Mouse (Mus musculus): ENCODE results near the gene Rgcc. TPM values are rescaled to one million over a fixed set of nuclear protein-coding genes. Genes with fewer than 3 reads are reported as not detected.

Rgcc gene
- polyA plus RNA-seq, 1 experiment from 2014 or later = 62.8 TPM

DNA sequence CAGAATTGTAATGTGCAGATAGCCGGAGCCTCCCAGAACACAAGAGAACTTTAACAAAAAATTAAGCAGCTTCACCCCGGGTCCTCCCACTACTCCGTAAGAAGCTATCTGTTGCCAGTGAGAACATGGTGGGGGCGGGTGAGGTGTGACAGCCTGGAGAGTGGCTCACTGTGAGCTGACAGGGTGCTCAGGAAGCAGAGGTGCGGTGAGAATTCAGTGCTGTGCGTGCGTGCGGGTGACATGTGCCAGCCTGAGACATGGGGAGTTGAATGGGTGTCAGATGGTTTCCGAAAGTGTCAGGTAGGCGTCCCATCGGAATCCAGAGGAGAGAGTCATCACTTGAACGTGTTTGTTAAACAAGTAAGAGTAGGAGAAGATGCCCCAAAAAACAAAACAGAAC, 62.0 kb downstream of the Rgcc start:
- no peak overlapping the region for H3K4me3 ChIP-seq (replicated peaks; ENCODE audit: low read length)
- WGBS = 88% methylated on average over 12 of the region's 12 CpGs
- no peak for ATAC-seq
- H3K9me3 ChIP-seq (ENCODE audit: control insufficient read depth, low read length) = no peaks in the 10 kb centered on the region
- H3K27me3 ChIP-seq (replicated peaks; ENCODE audit: control insufficient read depth, insufficient read depth, low read length) = no peaks in the 10 kb centered on the region
- H3K9ac ChIP-seq (replicated peaks; ENCODE audit: low read depth, low read length) = no peak overlapping the region
- peaks cover 7% of the 10 kb centered on the region for H3K4me1 ChIP-seq (replicated peaks; ENCODE audit: control insufficient read depth, insufficient read depth, low read length)
- no peaks in the 10 kb centered on the region for H3K36me3 ChIP-seq (ENCODE audit: control insufficient read depth, insufficient read depth)
- no peak overlapping the region for H3K4me2 ChIP-seq (ENCODE audit: low read length)
- H3K27ac ChIP-seq (ENCODE audit: low read length) = no peak overlapping the region

Other genes with a start within 250 kb of the Rgcc start
- not detected in 2 replicates for gene Zfp957, start 54.3 kb downstream of the Rgcc start, polyA plus RNA-seq (2015; fragmentation: Nextera tagmentation; extraction: Ambion mirVana)
- gene Naa16, start 89.1 kb upstream of the Rgcc start, polyA plus RNA-seq (2015; fragmentation: Nextera tagmentation; extraction: Ambion mirVana) = 27.5 and 28.6 TPM in 2 replicates
- gene Mtrf1, start 96.1 kb upstream of the Rgcc start, polyA plus RNA-seq (2015; fragmentation: Nextera tagmentation; extraction: Ambion mirVana) = 11.0 and 12.0 TPM in 2 replicates
- gene Kbtbd7, start 124.9 kb upstream of the Rgcc start, polyA plus RNA-seq (2015; fragmentation: Nextera tagmentation; extraction: Ambion mirVana) = 25.2 and 30.4 TPM in 2 replicates
- gene Kbtbd6, start 150.2 kb upstream of the Rgcc start, polyA plus RNA-seq (2015; fragmentation: Nextera tagmentation; extraction: Ambion mirVana) = 2.8 and 3.8 TPM in 2 replicates
- gene Elf1, start 179.5 kb upstream of the Rgcc start, polyA plus RNA-seq (2015; fragmentation: Nextera tagmentation; extraction: Ambion mirVana) = 2.7 and 3.3 TPM in 2 replicates
- gene Wbp4, start 179.9 kb upstream of the Rgcc start, polyA plus RNA-seq (2015; fragmentation: Nextera tagmentation; extraction: Ambion mirVana) = 42.2 and 42.5 TPM in 2 replicates

Measured in forebrain, embryonic 16.5 days (tissue).